Mouse (Mus musculus): ENCODE results near the gene Fnip1. TPM values are rescaled to one million over a fixed set of nuclear protein-coding genes. Genes with fewer than 3 reads are reported as not detected.
A peak's percentile ranks its signal among the peaks of the same experiment; 100 is the strongest.

Gene Fnip1
- polyA plus RNA-seq, 1 experiment from 2014 or later, result 8.3 TPM

DNA sequence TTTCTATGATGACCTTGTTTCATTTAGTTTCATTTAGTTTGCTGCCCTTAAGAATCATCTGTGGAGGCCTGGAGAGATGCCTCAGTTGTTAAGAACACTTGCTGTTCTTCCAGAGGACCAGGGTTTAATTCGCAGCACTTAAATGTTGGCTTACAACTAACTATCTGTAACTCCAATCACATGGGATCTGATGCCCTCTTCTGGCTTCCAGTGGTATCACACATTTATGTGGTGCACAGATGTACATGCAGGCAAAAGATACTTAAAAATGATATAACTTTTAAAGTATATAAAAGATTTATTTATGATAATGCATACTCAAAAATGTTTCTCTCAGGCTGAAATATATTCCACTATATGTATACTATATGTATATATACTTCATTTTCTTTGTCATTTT lies 40.4 kb downstream of the Fnip1 start:
- Histone ChIP-seq H3K9ac (ENCODE audit: low read depth, low read length) (no peak overlapping the region), H3K4me1 (replicated peaks; ENCODE audit: insufficient read depth, low read length) (no peaks in the 10 kb centered on the region), H3K4me2 (ENCODE audit: low read length) (no peak overlapping the region), H3K4me3 (replicated peaks; ENCODE audit: low read depth, low read length) (no peak overlapping the region), H3K27me3 (ENCODE audit: insufficient read depth, low read length) (no peaks in the 10 kb centered on the region), H3K9me3 (replicated peaks; ENCODE audit: low read length) (no peaks in the 10 kb centered on the region), H3K27ac (no peak overlapping the region), H3K36me3 (ENCODE audit: insufficient read depth, low read length) (0 out of 2 replicates have a peak, but pooled peaks cover 5% of the 10 kb centered on the region)
- WGBS, result 83% methylated on average over 1 of the region's 1 CpGs
- no peak for DNase-seq (ENCODE audit: low spot score)
- ATAC-seq (replicated peaks; ENCODE audit: low FRiP score, low read depth), result no peak
- peak; percentile 63 for TF ChIP-seq CTCF (IDR thresholded peaks at IDR 0.05; ENCODE audit: low read depth)

DNA sequence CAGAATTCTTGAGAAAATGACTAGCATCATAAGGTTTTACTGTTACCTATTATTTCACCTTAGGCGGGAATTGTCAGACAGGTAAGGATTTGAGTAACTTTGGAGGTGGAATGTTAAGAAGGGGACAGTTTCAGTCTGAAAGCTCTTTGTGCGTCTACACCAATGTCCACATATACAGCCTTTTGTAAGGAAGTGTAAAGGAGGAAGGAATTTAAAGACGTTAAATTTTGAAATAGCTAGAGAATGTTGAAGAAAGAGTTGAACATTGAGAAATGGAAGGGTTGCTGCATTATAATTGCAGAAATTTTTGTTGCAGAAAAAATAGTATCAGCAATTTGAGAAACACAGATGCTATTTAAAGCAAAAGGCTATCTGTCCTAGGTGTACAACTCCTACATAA lies 48.0 kb downstream of the Fnip1 start:
- no peak overlapping the region for H3K4me3 ChIP-seq (replicated peaks; ENCODE audit: low read depth, low read length)
- H3K4me2 ChIP-seq (ENCODE audit: low read length), result no peak overlapping the region
- H3K27ac ChIP-seq, result no peak overlapping the region
- 89% methylated on average over 3 of the region's 3 CpGs for WGBS
- no peak for TF ChIP-seq CTCF (IDR thresholded peaks at IDR 0.05; ENCODE audit: low read depth)
- 0 out of 2 replicates have a peak, but pooled peaks cover 1% of the 10 kb centered on the region for H3K36me3 ChIP-seq (ENCODE audit: insufficient read depth, low read length)
- H3K4me1 ChIP-seq (replicated peaks; ENCODE audit: insufficient read depth, low read length), result no peaks in the 10 kb centered on the region
- H3K27me3 ChIP-seq (ENCODE audit: insufficient read depth, low read length), result no peaks in the 10 kb centered on the region
- no peak for DNase-seq (ENCODE audit: low spot score)
- no peaks in the 10 kb centered on the region for H3K9me3 ChIP-seq (replicated peaks; ENCODE audit: low read length)
- ATAC-seq (replicated peaks; ENCODE audit: low FRiP score, low read depth), result no peak
- H3K9ac ChIP-seq (ENCODE audit: low read depth, low read length), result no peak overlapping the region

DNA sequence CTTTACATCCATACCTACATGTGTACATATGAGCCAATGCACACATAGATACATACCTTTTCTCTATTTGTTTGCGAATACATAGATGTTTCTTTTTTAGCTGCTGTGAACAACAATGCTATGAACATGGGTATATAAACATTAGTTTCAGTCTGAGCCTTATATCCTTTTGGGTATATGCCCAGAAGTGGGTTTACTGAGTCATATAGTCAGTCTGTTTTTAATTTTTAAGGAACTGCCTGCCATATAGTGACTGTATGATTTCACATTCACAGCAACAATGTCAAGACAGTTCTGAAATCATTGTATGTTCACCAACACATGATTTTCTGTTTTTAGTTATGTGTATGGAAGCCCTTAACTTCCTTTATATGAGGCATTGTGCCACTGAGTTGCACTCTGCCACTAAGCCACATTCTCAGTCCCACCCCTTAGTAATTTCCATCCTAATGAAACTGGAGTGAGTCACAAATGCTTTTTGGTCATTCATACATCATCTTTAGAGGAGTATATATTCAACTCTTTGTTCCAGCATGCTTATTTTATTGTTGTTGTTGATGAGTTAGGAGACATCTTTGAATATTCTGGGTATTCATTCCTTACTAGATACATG lies 54.1 kb downstream of the Fnip1 start:
- no peak overlapping the region for H3K4me2 ChIP-seq (ENCODE audit: low read length)

DNA sequence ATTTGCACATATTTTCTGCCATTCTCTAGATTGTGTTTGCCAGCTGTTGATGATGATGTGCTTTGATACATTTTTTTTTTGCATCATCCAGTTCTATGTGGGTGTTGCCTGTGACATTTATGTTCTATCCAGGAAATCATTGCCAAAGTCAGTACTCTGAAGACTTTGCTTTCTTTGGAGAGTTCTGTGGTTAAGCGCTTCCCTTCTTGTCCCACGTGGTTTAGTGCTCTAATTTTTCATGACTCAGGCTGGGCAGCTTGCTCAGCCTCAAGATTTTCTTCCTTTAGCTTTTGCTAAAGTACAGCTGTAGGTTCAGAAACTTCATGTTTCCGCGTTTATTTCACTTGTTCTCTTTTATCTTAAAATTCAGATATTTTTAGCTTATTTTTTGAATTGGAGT lies 54.6 kb downstream of the Fnip1 start:
- Histone ChIP-seq H3K36me3 (ENCODE audit: insufficient read depth, low read length) (0 out of 2 replicates have a peak, but pooled peaks cover 2% of the 10 kb centered on the region), H3K4me3 (replicated peaks; ENCODE audit: low read depth, low read length) (no peak overlapping the region)

More for the DNA sequence above, 54.1 kb downstream of the Fnip1 start:
- no peak overlapping the region for H3K27ac ChIP-seq
- ATAC-seq (replicated peaks; ENCODE audit: low FRiP score, low read depth) (no peak), DNase-seq (ENCODE audit: low spot score) (no peak)
- H3K4me3 ChIP-seq (replicated peaks; ENCODE audit: low read depth, low read length), result no peak overlapping the region
- 97% methylated on average over 1 of the region's 1 CpGs for WGBS
- no peaks in the 10 kb centered on the region for H3K27me3 ChIP-seq (ENCODE audit: insufficient read depth, low read length)
- no peak overlapping the region for H3K9ac ChIP-seq (ENCODE audit: low read depth, low read length)
- no peaks in the 10 kb centered on the region for H3K9me3 ChIP-seq (replicated peaks; ENCODE audit: low read length)
- no peak for TF ChIP-seq CTCF (IDR thresholded peaks at IDR 0.05; ENCODE audit: low read depth)
- H3K36me3 ChIP-seq (ENCODE audit: insufficient read depth, low read length), result no peaks in the 10 kb centered on the region
- no peaks in the 10 kb centered on the region for H3K4me1 ChIP-seq (replicated peaks; ENCODE audit: insufficient read depth, low read length)

DNA sequence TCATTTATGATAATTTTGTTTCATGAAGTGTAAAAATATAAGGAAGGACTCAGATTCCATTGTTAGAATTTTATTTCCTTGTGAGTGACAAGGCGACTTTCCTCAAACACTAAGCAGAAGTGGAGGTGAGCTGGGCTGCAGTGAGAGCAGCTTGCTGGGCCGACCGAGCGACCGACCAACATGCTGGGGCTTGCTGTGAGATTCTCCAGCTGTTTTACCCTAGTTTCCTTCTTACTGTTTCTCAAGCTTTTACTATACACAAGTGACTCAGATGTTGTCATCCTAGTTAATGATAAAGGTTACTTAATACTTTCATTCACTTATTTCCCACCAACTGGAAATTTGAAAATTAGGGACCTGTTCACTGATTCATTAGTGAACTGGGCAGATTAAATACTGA lies 61.8 kb downstream of the Fnip1 start:
- Histone ChIP-seq H3K9me3 (replicated peaks; ENCODE audit: low read length) (no peaks in the 10 kb centered on the region), H3K9ac (ENCODE audit: low read depth, low read length) (no peak overlapping the region), H3K27ac (no peak overlapping the region), H3K36me3 (ENCODE audit: insufficient read depth, low read length) (peaks cover 13% of the 10 kb centered on the region), H3K4me3 (replicated peaks; ENCODE audit: low read depth, low read length) (no peak overlapping the region), H3K27me3 (ENCODE audit: insufficient read depth, low read length) (no peaks in the 10 kb centered on the region), H3K4me1 (replicated peaks; ENCODE audit: insufficient read depth, low read length) (no peaks in the 10 kb centered on the region), H3K4me2 (ENCODE audit: low read length) (no peak overlapping the region)
- 76% methylated on average over 5 of the region's 5 CpGs for WGBS
- no peak for TF ChIP-seq CTCF (IDR thresholded peaks at IDR 0.05; ENCODE audit: low read depth)
- DNase-seq (ENCODE audit: low spot score) (no peak), ATAC-seq (replicated peaks; ENCODE audit: low FRiP score, low read depth) (no peak)

More for the DNA sequence above, 54.6 kb downstream of the Fnip1 start:
- H3K4me1 ChIP-seq (replicated peaks; ENCODE audit: insufficient read depth, low read length), result no peaks in the 10 kb centered on the region
- H3K9ac ChIP-seq (ENCODE audit: low read depth, low read length), result no peak overlapping the region
- no peak overlapping the region for H3K4me2 ChIP-seq (ENCODE audit: low read length)
- no peaks in the 10 kb centered on the region for H3K9me3 ChIP-seq (replicated peaks; ENCODE audit: low read length)
- ATAC-seq (replicated peaks; ENCODE audit: low FRiP score, low read depth) (no peak), DNase-seq (ENCODE audit: low spot score) (peak; percentile 85)
- WGBS, result 62% methylated on average over 4 of the region's 4 CpGs
- H3K27me3 ChIP-seq (ENCODE audit: insufficient read depth, low read length), result no peaks in the 10 kb centered on the region
- no peak for TF ChIP-seq CTCF (IDR thresholded peaks at IDR 0.05; ENCODE audit: low read depth)
- H3K27ac ChIP-seq, result no peak overlapping the region

DNA sequence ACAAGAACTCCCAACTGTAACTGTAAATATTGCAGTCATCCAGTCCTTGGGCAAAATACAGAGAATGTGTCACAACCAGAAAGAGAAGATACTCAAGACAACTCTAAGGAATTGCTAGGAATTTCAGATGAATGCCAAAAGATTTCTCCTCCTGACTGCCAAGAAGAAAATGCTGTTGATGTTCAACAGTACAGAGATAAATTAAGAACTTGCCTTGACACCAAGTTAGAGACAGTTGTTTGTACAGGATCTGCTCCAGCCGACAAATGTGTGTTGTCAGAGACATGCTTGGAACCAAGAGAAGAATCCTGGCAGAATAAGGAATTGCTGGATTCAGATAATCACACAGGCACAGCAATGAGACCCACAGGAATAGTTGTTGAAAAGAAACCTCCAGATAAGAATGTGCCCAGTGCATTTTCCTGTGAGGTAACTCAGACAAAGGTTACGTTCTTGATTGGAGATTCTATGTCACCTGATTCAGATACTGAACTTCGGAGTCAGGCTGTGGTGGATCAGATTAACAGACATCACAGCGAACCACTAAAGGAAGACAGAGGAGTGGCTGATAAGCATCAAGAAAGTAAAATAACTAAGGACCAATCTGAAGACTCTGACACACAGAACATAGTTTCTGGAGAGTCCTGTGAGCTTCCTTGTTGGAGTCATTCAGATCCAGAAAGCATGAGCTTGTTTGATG lies 64.7 kb downstream of the Fnip1 start:
- TF ChIP-seq CTCF (IDR thresholded peaks at IDR 0.05; ENCODE audit: low read depth), result no peak
- Histone ChIP-seq H3K27ac (no peak overlapping the region), H3K4me1 (replicated peaks; ENCODE audit: insufficient read depth, low read length) (no peaks in the 10 kb centered on the region), H3K9ac (ENCODE audit: low read depth, low read length) (no peak overlapping the region), H3K27me3 (ENCODE audit: insufficient read depth, low read length) (no peaks in the 10 kb centered on the region), H3K9me3 (replicated peaks; ENCODE audit: low read length) (no peaks in the 10 kb centered on the region), H3K4me3 (replicated peaks; ENCODE audit: low read depth, low read length) (no peak overlapping the region), H3K4me2 (ENCODE audit: low read length) (no peak overlapping the region), H3K36me3 (ENCODE audit: insufficient read depth, low read length) (peaks cover 15% of the 10 kb centered on the region)
- no peak for ATAC-seq (replicated peaks; ENCODE audit: low FRiP score, low read depth)
- peak; percentile 74 for DNase-seq (ENCODE audit: low spot score)
- WGBS, result 83% methylated on average over 4 of the region's 4 CpGs
